Mouse (Mus musculus) layer of hippocampus, postnatal 14 days (tissue): Measurements from ENCODE around the gene Plekhm2. TPM values are rescaled to one million over a fixed set of nuclear protein-coding genes. Genes with fewer than 3 reads are reported as not detected.

ENCODE experiments used
- DNase-seq, 2 experiments: peaks; one replicate each; pipeline ENCODE4 v3.0.0; 2021 to 2022; ENCODE audit warnings: low spot score in 2 of 2, mixed read lengths in 1 of 2
- total RNA-seq, 2 experiments: library from RNA; stranded (reverse); gene quantifications; 2 replicates each; pipeline ENCODE4 v1.2.3; 2021

Gene Plekhm2
- total RNA-seq, 2 experiments from 2014 or later: 47.8 to 55.4 TPM

- DNase-seq: no peak
Observed at GRCm38 (mm10) chr4:141605861-141606260, 58.8 kb downstream of the Plekhm2 start, which contains the start of gene Fblim1. Fblim1 (minus strand) TSS chr4:141606096.

DNA sequence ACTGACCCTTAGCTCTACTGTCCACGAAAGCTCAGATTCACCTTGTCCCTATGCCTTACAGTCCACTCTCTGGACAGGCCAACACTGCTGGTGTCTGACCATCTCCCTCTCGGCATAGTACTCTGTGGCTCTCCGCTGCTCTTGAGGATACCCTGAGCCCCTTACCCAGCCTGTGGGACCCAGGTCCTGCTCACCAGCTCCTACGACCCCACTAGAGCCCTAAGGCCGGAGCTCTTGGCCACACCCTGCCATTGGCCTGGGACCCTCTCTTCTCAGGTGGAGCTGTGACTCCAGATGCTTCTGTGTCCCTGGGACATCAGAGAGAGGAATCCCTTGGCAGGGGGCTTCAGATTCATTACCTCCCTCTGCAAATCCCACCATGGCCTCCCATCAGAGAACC, 59.3 kb downstream of the Plekhm2 start:
- no peak for DNase-seq

GRCm38 (mm10) chr4:141604493-141604892, 60.2 kb downstream of the Plekhm2 start:
- DNase-seq: no peak

GRCm38 (mm10) chr4:141603921-141604320, 60.8 kb downstream of the Plekhm2 start:
- no peak for DNase-seq

GRCm38 (mm10) chr4:141602523-141603223, 62.0 kb downstream of the Plekhm2 start:
- DNase-seq: no peak

GRCm38 (mm10) chr4:141601148-141601862, 63.4 kb downstream of the Plekhm2 start:
- DNase-seq: no peak

GRCm38 (mm10) chr4:141600364-141600763, 64.3 kb downstream of the Plekhm2 start:
- no peak for DNase-seq

GRCm38 (mm10) chr4:141599251-141600141, 65.2 kb downstream of the Plekhm2 start:
- no peak for DNase-seq

DNA sequence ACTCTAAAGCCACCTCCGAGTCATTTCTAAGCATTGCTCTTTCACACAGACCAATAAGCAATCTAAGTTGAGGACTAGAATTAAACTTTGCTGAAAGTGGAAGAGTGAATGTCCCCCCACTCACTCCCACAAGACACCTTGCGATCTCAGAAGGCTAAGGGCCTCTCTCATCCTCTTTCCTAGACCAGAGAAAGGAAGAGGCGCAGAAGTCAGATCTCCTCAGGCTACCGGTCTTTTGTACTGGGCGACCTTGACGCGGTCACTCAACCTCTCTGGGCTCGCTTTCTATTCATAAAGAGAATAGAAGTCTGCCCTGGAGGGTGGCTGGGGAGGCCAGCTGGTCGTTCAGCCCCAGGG, 65.8 kb downstream of the Plekhm2 start:
- no peak for DNase-seq

DNA sequence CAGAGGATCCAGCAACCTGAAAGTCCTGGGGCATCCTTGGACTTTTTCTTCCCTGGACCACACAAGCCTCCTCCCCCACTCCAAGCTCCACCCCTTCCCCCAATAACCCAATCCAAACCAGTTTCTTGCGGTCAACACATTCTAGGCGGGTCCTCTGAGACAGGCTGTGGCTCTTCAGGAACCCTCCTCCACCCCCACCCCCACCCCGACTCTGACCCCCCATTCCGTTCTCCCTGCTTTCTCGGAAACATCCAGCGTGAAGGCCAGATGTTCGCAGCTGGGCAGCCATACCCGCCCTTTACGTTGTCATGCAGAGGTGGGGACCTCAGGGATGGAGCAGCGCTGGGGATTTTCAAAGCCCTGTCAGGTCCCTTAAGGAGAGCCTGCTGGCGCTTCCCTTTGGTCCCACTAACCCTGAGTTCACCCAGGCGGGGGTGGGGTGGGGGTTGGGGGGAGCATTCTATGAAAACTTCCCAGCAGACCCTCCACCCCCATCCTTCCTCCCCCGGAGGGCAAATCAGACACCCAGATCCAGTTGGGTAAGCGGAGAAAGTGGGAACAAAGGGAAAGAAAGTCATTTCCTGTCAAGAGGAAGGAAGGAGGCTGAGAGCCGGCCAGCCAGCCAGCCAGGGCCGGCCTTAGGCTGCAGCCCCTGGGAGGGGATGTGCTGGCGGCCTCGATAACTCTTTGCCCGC, 66.4 kb downstream of the Plekhm2 start:
- no peak for DNase-seq

DNA sequence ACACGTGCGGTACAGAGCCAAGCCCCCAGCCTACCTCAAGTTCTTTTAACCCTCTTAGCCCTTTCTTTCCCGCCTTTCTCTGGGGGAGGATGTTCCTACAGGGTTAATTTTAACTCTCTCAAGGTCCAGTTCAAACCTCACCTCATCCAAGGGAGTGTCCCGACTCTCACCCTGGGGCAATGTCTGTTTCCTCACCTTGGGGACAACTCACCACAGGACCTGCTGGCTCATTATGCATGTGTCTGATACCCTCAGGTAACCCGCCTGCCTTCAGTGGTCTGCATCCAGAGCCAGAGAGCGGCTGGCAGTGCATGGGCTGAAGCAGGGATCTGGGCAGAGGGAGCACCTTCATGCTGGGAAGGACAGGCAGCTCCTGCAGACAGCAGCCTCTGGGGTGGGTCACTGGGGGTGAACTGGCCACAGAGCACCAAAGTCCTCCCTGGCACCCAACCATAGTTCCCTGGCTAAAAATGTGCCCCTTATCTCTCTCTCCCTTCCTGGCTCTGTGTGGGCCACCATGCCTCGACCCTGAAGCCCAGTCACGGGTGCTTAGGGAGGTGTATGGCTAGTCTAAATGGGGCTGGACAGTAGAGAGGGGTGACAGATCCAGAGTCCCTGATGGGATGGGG, 67.9 kb downstream of the Plekhm2 start:
- no peak for DNase-seq

DNA sequence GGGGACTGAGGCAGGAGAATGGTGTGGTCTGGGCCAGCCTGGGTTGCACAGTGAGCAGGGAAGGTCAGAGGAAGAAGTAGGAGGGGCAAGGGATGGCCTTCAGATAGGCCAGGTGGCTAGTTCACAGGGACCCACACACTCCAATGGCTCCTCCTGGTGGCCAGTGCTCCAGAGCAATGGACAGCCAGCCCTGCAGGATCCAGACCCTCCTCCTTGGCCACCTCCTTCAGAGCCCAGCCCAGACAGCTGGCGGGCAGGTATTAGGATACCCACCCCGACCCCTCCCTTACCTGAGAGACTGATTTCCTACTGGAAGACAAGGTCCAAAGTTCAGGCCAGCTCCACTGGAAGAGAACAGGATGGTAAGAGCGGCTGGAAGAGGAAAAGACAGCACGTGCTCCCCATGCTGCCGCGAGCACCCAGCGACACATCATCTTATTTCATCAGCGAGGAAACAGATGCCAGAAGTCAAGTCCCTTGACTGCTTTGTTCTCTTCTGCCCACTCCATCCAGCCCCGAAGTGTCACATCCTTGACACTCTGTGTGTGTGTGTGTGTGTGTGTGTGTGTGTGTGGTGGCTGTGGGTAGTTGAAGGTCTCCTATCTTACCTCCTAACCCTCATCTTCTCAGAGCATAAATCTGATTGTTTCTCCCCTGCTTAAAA, 69.0 kb downstream of the Plekhm2 start:
- no peak for DNase-seq

GRCm38 (mm10) chr4:141595138-141595537, 69.6 kb downstream of the Plekhm2 start:
- no peak for DNase-seq

DNA sequence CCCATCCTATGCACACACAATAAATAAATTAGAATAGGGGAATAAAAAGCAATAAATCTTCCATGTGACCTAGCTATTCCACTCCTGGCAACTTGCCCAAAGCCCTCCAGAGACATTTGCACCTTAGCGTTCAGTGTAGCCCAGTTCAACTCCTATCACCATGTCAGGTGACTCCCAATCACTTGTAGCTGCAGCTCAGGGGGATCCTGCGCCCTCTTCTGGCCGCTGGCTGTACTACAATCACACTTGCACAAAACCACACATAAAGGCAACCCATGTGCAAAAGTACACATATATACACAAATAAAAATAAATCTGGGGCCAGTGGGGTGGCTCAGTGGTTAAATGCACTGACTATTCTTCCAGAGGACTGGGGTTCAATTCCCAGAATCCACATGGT, 73.2 kb downstream of the Plekhm2 start:
- DNase-seq: no peak

DNA sequence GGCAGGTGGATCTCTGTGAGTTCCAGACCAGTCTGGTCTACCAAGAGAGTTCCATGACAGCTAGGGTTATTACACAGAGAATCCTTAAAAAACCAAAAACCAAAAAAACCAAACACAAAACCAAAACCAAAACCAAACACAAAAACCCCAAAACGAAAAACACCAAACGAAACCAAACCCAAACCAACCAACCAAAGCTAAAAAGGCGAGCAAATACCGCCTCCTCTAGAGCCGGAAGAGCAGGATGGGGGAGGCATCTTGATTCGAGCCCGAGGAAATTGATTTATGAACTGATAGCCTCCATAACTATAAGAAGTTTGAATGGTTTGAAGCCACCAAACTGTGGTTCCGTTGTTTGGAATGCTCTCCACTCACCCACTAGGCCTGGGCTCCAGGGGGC, 80.8 kb downstream of the Plekhm2 start:
- DNase-seq: no peak

DNA sequence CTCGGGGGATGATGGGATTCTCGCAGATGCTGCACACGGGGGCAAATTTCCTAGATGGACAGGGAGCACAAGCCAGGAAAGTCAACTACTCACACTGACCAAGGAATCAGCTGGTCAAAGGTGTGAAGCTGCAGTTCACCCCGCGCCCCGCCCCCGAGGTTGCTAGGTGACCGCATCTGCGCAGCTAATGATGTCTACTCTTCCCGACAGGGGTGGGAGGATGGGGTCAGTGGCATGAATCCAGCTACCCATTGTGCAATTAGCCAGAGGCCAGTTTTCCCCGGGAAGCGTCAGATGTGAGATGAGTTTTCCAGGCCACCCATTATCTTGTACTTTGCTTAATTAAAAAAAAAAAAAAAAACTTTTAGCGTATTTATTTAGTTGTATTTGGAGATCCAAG, 83.6 kb downstream of the Plekhm2 start:
- no peak for DNase-seq

DNA sequence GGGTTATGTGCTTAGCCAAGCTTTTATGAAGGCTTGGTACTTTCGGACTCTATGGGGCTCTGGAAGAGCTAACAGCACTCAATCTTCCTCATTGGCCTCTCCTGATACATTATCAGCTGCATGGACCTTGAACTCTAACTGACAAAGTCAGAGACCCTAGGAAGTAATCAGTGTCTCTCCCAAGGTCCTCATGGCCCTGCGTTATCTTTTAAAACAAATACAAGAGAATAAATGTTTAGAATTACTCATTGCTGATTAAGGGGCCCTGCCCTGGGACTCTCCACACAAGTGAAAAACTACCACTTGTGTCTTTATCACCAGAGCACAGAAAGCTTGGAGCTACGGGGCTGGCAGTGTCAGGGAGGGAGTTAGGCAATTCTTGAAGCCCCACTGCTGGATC, 85.9 kb downstream of the Plekhm2 start:
- DNase-seq: no peak

DNA sequence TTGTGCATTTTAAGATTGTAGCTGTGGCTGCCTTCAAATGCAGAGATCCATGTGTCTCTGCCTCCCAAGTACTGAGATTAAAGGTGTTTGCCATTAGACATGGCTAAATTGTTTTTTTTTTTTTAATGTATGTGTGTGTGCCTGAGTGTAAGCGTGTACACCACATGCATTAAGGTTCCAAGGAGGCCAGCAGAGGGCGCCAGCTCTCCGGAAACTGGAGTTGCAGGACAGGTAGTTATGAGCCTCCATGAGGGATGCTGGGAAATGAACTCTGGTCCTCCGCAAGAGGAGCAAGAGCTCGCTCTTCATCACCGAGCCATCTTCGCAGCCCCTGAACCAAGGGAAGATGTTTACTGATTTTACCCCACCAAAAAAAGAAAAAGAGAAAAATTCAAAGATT, 87.8 kb downstream of the Plekhm2 start:
- DNase-seq: no peak

DNA sequence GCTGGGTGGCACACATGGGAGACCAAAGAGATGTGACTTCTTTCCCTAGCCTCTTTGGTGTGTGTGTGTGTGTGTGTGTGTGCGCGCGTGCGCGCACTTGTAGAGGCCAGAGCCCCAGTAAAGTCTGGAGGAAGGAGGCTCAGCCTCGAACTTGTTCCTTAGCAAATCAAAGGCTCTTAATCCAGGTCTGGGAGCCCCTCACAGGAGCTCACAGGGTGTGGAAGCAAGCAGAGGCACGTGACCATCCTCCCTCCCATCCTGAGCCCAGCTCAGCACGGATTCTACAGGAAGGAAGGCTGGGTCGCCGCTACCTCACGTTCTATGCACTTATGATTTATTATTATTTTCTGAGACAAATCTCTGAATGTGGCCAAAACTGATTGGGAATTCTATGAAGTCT, 88.3 kb downstream of the Plekhm2 start:
- no peak for DNase-seq
